Mouse (Mus musculus) midbrain, embryonic 12.5 days (tissue): Measurements from ENCODE around the gene Phf21a. TPM values are rescaled to one million over a fixed set of nuclear protein-coding genes. Genes with fewer than 3 reads are reported as not detected.

Source experiments
- ATAC-seq: fragments of 200-750 bp; cut with Nextera tagmentation; 2 replicates; pipeline ENCODE4 v1.8.0; 2017; ENCODE audit warnings: low read depth, moderate TSS enrichment, moderate library complexity; ENCODE audit not compliant: low FRiP score
- H3K27ac ChIP-seq: fragments of 300-500 bp; sonication (generic); replicated peaks from 2 replicates; pipeline ENCODE4 v1.5.1; 2016; ENCODE audit warnings: mild to moderate bottlenecking
- H3K27me3 ChIP-seq: fragments of 300-500 bp; sonication (generic); 2 replicates; pipeline ENCODE4 v1.6.1; 2016; ENCODE audit warnings: mild to moderate bottlenecking
- H3K36me3 ChIP-seq: fragments of 300-500 bp; sonication (generic); 2 replicates; pipeline ENCODE4 v1.6.1; 2016
- H3K4me1 ChIP-seq: fragments of 300-500 bp; sonication (generic); 2 replicates; pipeline ENCODE4 v1.6.1; 2016
- H3K4me2 ChIP-seq: fragments of 300-500 bp; sonication (generic); replicated peaks from 2 replicates; pipeline ENCODE4 v1.6.1; 2016; ENCODE audit warnings: mild to moderate bottlenecking, moderate library complexity
- H3K4me3 ChIP-seq: fragments of 300-500 bp; sonication (generic); 2 replicates; pipeline ENCODE4 v1.5.1; 2016; ENCODE audit warnings: mild to moderate bottlenecking
- H3K9ac ChIP-seq: fragments of 300-500 bp; sonication (generic); replicated peaks from 2 replicates; pipeline ENCODE4 v1.6.1; 2016; ENCODE audit warnings: mild to moderate bottlenecking, moderate library complexity
- H3K9me3 ChIP-seq: fragments of 300-500 bp; sonication (generic); 2 replicates; pipeline ENCODE4 v1.6.1; 2016; ENCODE audit warnings: mild to moderate bottlenecking
- WGBS: fragments of 180-500 bp; shearing (Covaris S2); methylation state at CpG from one replicate; pipeline ENCODE4 v1.1.7; 2016; 5-methylcytosine and 5-hydroxymethylcytosine counted together
- polyA plus RNA-seq: library from polyadenylated mRNA; unstranded; fragments of >200 nt; fragmentation: Nextera tagmentation; extraction: Ambion mirVana; gene quantifications from 2 replicates; pipeline ENCODE4 v1.2.1, GENCODE M21; 2016

Gene Phf21a
- polyA plus RNA-seq, 1 experiment from 2014 or later = 45.6 TPM

- Histone ChIP-seq H3K9me3 (no peaks in the 10 kb centered on the region), H3K4me1 (peaks cover 10% of the 10 kb centered on the region), H3K9ac (no peak overlapping the region), H3K4me2 (no peak overlapping the region), H3K27me3 (no peaks in the 10 kb centered on the region), H3K4me3 (no peak overlapping the region), H3K36me3 (peaks cover 82% of the 10 kb centered on the region), H3K27ac (no peak overlapping the region)
- no peak for ATAC-seq
- 77% methylated on average over 6 of the region's 6 CpGs for WGBS
These were observed 287.7 kb downstream of the Phf21a start for GRCm38 (mm10) chr2:92380495-92381050.

- Histone ChIP-seq H3K9me3 (no peaks in the 10 kb centered on the region), H3K9ac (no peak overlapping the region), H3K4me1 (peaks cover 4% of the 10 kb centered on the region), H3K27ac (0 out of 2 replicates have a peak overlapping the region, but pooled peaks have one; percentile 10), H3K27me3 (no peaks in the 10 kb centered on the region), H3K4me2 (no peak overlapping the region), H3K4me3 (no peak overlapping the region), H3K36me3 (peaks cover 88% of the 10 kb centered on the region)
- WGBS = 84% methylated on average over 5 of the region's 5 CpGs
- ATAC-seq = no peak
These were observed 288.2 kb downstream of the Phf21a start for GRCm38 (mm10) chr2:92381161-92381560.

GRCm38 (mm10) chr2:92381901-92382588 lies 289.1 kb downstream of the Phf21a start, which contains the start of gene 1700029I15Rik:
TSS of gene 1700029I15Rik (plus strand) at chr2:92382538.
- ATAC-seq = no peak
- H3K4me3 ChIP-seq = no peak within 1 kb of the TSS
- no peaks in the 10 kb centered on the region for H3K27me3 ChIP-seq
- H3K9me3 ChIP-seq = no peaks in the 10 kb centered on the region
- no peaks in the 10 kb centered on the region; the same call in 1 of the 2 replicates for H3K4me1 ChIP-seq
- no peak within 1 kb of the TSS for H3K27ac ChIP-seq
- peaks cover 97% of the 10 kb centered on the region for H3K36me3 ChIP-seq
- WGBS = 87% methylated on average over 5 of the region's 5 CpGs
- no peak within 1 kb of the TSS for H3K4me2 ChIP-seq
- H3K9ac ChIP-seq = no peak within 1 kb of the TSS

GRCm38 (mm10) chr2:92382759-92383158 lies 289.8 kb downstream of the Phf21a start:
- no peak for ATAC-seq
- H3K9ac ChIP-seq = no peak overlapping the region

GRCm38 (mm10) chr2:92384101-92384500 lies 291.2 kb downstream of the Phf21a start:
- no peak overlapping the region for H3K4me3 ChIP-seq
- no peak for ATAC-seq
- peaks cover 83% of the 10 kb centered on the region for H3K36me3 ChIP-seq
- no peaks in the 10 kb centered on the region for H3K27me3 ChIP-seq
- WGBS = 68% methylated on average over 4 of the region's 4 CpGs
- peaks cover 14% of the 10 kb centered on the region for H3K4me1 ChIP-seq
- no peak overlapping the region for H3K27ac ChIP-seq
- H3K9me3 ChIP-seq = no peaks in the 10 kb centered on the region
- no peak overlapping the region for H3K4me2 ChIP-seq
- no peak overlapping the region for H3K9ac ChIP-seq

More at GRCm38 (mm10) chr2:92382759-92383158, 289.8 kb downstream of the Phf21a start:
- Histone ChIP-seq H3K4me3 (no peak overlapping the region), H3K27me3 (no peaks in the 10 kb centered on the region), H3K9me3 (no peaks in the 10 kb centered on the region), H3K27ac (no peak overlapping the region), H3K4me2 (no peak overlapping the region), H3K4me1 (peaks cover 5% of the 10 kb centered on the region), H3K36me3 (peaks cover 96% of the 10 kb centered on the region)
- 86% methylated on average over 4 of the region's 4 CpGs for WGBS

GRCm38 (mm10) chr2:92385113-92386051 lies 292.5 kb downstream of the Phf21a start:
- Histone ChIP-seq H3K27me3 (no peaks in the 10 kb centered on the region), H3K36me3 (peaks cover 70% of the 10 kb centered on the region), H3K9me3 (no peaks in the 10 kb centered on the region), H3K4me1 (peaks cover 23% of the 10 kb centered on the region), H3K27ac (no peak overlapping the region), H3K4me2 (no peak overlapping the region), H3K9ac (no peak overlapping the region), H3K4me3 (no peak overlapping the region)
- no peak for ATAC-seq
- WGBS = 85% methylated on average over 22 of the region's 22 CpGs

- Histone ChIP-seq H3K4me1 (peaks cover 40% of the 10 kb centered on the region), H3K27me3 (no peaks in the 10 kb centered on the region), H3K27ac (no peak overlapping the region), H3K4me2 (no peak overlapping the region), H3K9me3 (no peaks in the 10 kb centered on the region), H3K9ac (no peak overlapping the region; the same call in 1 of the 2 replicates), H3K4me3 (no peak overlapping the region), H3K36me3 (peaks cover 54% of the 10 kb centered on the region)
- WGBS = 89% methylated on average over 30 of the region's 30 CpGs
- ATAC-seq = no peak
These were observed 294.1 kb downstream of the Phf21a start for GRCm38 (mm10) chr2:92386821-92387570.

GRCm38 (mm10) chr2:92387646-92388045 lies 294.7 kb downstream of the Phf21a start:
- ATAC-seq = no peak
- peaks cover 47% of the 10 kb centered on the region for H3K36me3 ChIP-seq
- peaks cover 46% of the 10 kb centered on the region for H3K4me1 ChIP-seq
- no peak overlapping the region for H3K27ac ChIP-seq
- peak overlapping the region; percentile 92 for H3K4me2 ChIP-seq
- peak overlapping the region; percentile 88 for H3K9ac ChIP-seq
- peak overlapping the region; percentile 80; the same call in 1 of the 2 replicates for H3K4me3 ChIP-seq
- 88% methylated on average over 4 of the region's 4 CpGs for WGBS
- H3K9me3 ChIP-seq = no peaks in the 10 kb centered on the region
- no peaks in the 10 kb centered on the region for H3K27me3 ChIP-seq

- H3K27ac ChIP-seq = peak overlapping the region; percentile 79; the same call in 1 of the 2 replicates
- H3K4me1 ChIP-seq = peaks cover 51% of the 10 kb centered on the region
- H3K36me3 ChIP-seq = peaks cover 43% of the 10 kb centered on the region
- H3K4me2 ChIP-seq = peak overlapping the region; percentile 92
- no peaks in the 10 kb centered on the region for H3K9me3 ChIP-seq
- peaks cover 3% of the 10 kb centered on the region; the same call in 1 of the 2 replicates for H3K27me3 ChIP-seq
- no peak for ATAC-seq
- peak overlapping the region; percentile 88 for H3K9ac ChIP-seq
- peak overlapping the region; percentile 80 for H3K4me3 ChIP-seq
- WGBS = 49% methylated on average over 3 of the region's 3 CpGs
These were observed 295.2 kb downstream of the Phf21a start for GRCm38 (mm10) chr2:92388081-92388517.

- Histone ChIP-seq H3K27ac (peak overlapping the region; percentile 79), H3K36me3 (peaks cover 33% of the 10 kb centered on the region), H3K4me2 (peak overlapping the region; percentile 92), H3K9ac (peak overlapping the region; percentile 88), H3K4me3 (peak overlapping the region; percentile 80), H3K27me3 (peaks cover 10% of the 10 kb centered on the region; the same call in 1 of the 2 replicates), H3K9me3 (no peaks in the 10 kb centered on the region), H3K4me1 (peaks cover 58% of the 10 kb centered on the region)
- ATAC-seq = peak; percentile 94
- WGBS = under 1% methylated on average over 53 of the region's 62 CpGs
These were observed 296.1 kb downstream of the Phf21a start for GRCm38 (mm10) chr2:92388891-92389641.
